Mouse (Mus musculus) neural tube, embryonic 12.5 days (tissue): ENCODE results near the gene Sipa1l3. TPM values are rescaled to one million over a fixed set of nuclear protein-coding genes. Genes with fewer than 3 reads are reported as not detected.

ENCODE experiments used
- ATAC-seq: fragments of 200-750 bp; cut with Nextera tagmentation; 2 replicates; pipeline ENCODE4 v1.8.0; 2017; ENCODE audit warnings: low read depth, mild to moderate bottlenecking, moderate TSS enrichment, moderate library complexity; ENCODE audit not compliant: low FRiP score
- H3K27ac ChIP-seq: fragments of 300-500 bp; sonication (generic); 2 replicates; pipeline ENCODE4 v1.5.1; 2016
- H3K27me3 ChIP-seq: fragments of 300-500 bp; sonication (generic); replicated peaks from 2 replicates; pipeline ENCODE4 v1.6.1; 2016; ENCODE audit warnings: mild to moderate bottlenecking
- H3K36me3 ChIP-seq: fragments of 300-500 bp; sonication (generic); 2 replicates; pipeline ENCODE4 v1.6.1; 2016; ENCODE audit warnings: mild to moderate bottlenecking
- H3K4me1 ChIP-seq: fragments of 300-500 bp; sonication (generic); 2 replicates; pipeline ENCODE4 v1.6.1; 2016
- H3K4me2 ChIP-seq: fragments of 300-500 bp; sonication (generic); replicated peaks from 2 replicates; pipeline ENCODE4 v1.6.1; 2016; ENCODE audit warnings: mild to moderate bottlenecking
- H3K4me3 ChIP-seq: fragments of 300-500 bp; sonication (generic); 2 replicates; pipeline ENCODE4 v1.5.1; 2016
- H3K9ac ChIP-seq: fragments of 300-500 bp; sonication (generic); 2 replicates; pipeline ENCODE4 v1.6.1; 2016; ENCODE audit warnings: mild to moderate bottlenecking
- H3K9me3 ChIP-seq: fragments of 300-500 bp; sonication (generic); 2 replicates; pipeline ENCODE4 v1.6.1; 2016; ENCODE audit warnings: mild to moderate bottlenecking
- WGBS: fragments of 180-500 bp; shearing (Covaris S2); methylation state at CpG from one replicate; pipeline ENCODE4 v1.1.7; 2016; 5-methylcytosine and 5-hydroxymethylcytosine counted together
- polyA plus RNA-seq: library from polyadenylated mRNA; unstranded; fragments of >200 nt; fragmentation: Nextera tagmentation; extraction: Ambion mirVana; gene quantifications from 2 replicates; pipeline ENCODE4 v1.2.1, GENCODE M21; 2016

Gene Sipa1l3
- polyA plus RNA-seq, 1 experiment from 2014 or later, result 10.8 TPM

- H3K4me2 ChIP-seq, result no peak overlapping the region
- H3K27ac ChIP-seq, result no peak overlapping the region
- no peaks in the 10 kb centered on the region for H3K9me3 ChIP-seq
- H3K4me3 ChIP-seq, result no peak overlapping the region
- ATAC-seq, result no peak
- no peak overlapping the region for H3K9ac ChIP-seq
- H3K27me3 ChIP-seq, result no peaks in the 10 kb centered on the region
- H3K4me1 ChIP-seq, result peaks cover 26% of the 10 kb centered on the region
- H3K36me3 ChIP-seq, result no peaks in the 10 kb centered on the region
- 64% methylated on average over 2 of the region's 2 CpGs for WGBS
Observed at GRCm38 (mm10) chr7:29416906-29417305, 101.5 kb downstream of the Sipa1l3 start.

- Histone ChIP-seq H3K4me1 (peaks cover 22% of the 10 kb centered on the region), H3K27ac (no peak overlapping the region), H3K4me3 (no peak overlapping the region), H3K27me3 (no peaks in the 10 kb centered on the region), H3K9me3 (no peaks in the 10 kb centered on the region), H3K4me2 (no peak overlapping the region), H3K36me3 (no peaks in the 10 kb centered on the region), H3K9ac (no peak overlapping the region)
- ATAC-seq, result peak; percentile 48; the same call in 1 of the 2 replicates
- WGBS, result 61% methylated on average over 8 of the region's 8 CpGs
Observed at GRCm38 (mm10) chr7:29411838-29412580, 106.4 kb downstream of the Sipa1l3 start.

- 62% methylated on average over 4 of the region's 4 CpGs for WGBS
- Histone ChIP-seq H3K27me3 (no peaks in the 10 kb centered on the region), H3K4me3 (no peak overlapping the region), H3K9me3 (no peaks in the 10 kb centered on the region), H3K4me1 (peaks cover 22% of the 10 kb centered on the region), H3K36me3 (no peaks in the 10 kb centered on the region), H3K27ac (no peak overlapping the region), H3K4me2 (no peak overlapping the region), H3K9ac (no peak overlapping the region)
- ATAC-seq, result peak; percentile 44; the same call in 1 of the 2 replicates
Observed at GRCm38 (mm10) chr7:29411216-29411816, 107.1 kb downstream of the Sipa1l3 start.

GRCm38 (mm10) chr7:29410402-29410801, 108.0 kb downstream of the Sipa1l3 start:
- Histone ChIP-seq H3K27ac (no peak overlapping the region), H3K9ac (no peak overlapping the region), H3K4me1 (peaks cover 22% of the 10 kb centered on the region), H3K4me2 (no peak overlapping the region), H3K27me3 (no peaks in the 10 kb centered on the region), H3K36me3 (no peaks in the 10 kb centered on the region), H3K4me3 (no peak overlapping the region), H3K9me3 (no peaks in the 10 kb centered on the region)
- WGBS, result 84% methylated on average over 8 of the region's 8 CpGs
- ATAC-seq, result no peak

GRCm38 (mm10) chr7:29406855-29407254, 111.6 kb downstream of the Sipa1l3 start:
- H3K4me1 ChIP-seq, result peaks cover 13% of the 10 kb centered on the region
- no peak for ATAC-seq
- H3K9me3 ChIP-seq, result no peaks in the 10 kb centered on the region
- H3K4me3 ChIP-seq, result no peak overlapping the region
- H3K36me3 ChIP-seq, result no peaks in the 10 kb centered on the region
- no peak overlapping the region for H3K27ac ChIP-seq
- no peak overlapping the region for H3K4me2 ChIP-seq
- no peak overlapping the region for H3K9ac ChIP-seq
- 88% methylated on average over 4 of the region's 4 CpGs for WGBS
- H3K27me3 ChIP-seq, result no peaks in the 10 kb centered on the region

GRCm38 (mm10) chr7:29404126-29404525, 114.3 kb downstream of the Sipa1l3 start:
- Histone ChIP-seq H3K4me1 (no peaks in the 10 kb centered on the region), H3K36me3 (peaks cover 18% of the 10 kb centered on the region), H3K4me3 (no peak overlapping the region), H3K9me3 (no peaks in the 10 kb centered on the region), H3K4me2 (no peak overlapping the region), H3K27ac (no peak overlapping the region), H3K9ac (no peak overlapping the region), H3K27me3 (no peaks in the 10 kb centered on the region)
- WGBS, result 93% methylated on average over 2 of the region's 2 CpGs
- no peak for ATAC-seq

GRCm38 (mm10) chr7:29402015-29402414, 116.4 kb downstream of the Sipa1l3 start:
- H3K4me2 ChIP-seq, result no peak overlapping the region
- no peak overlapping the region for H3K9ac ChIP-seq
- H3K9me3 ChIP-seq, result no peaks in the 10 kb centered on the region
- H3K27ac ChIP-seq, result no peak overlapping the region
- no peak overlapping the region for H3K4me3 ChIP-seq
- H3K27me3 ChIP-seq, result no peaks in the 10 kb centered on the region
- WGBS, result 95% methylated on average over 4 of the region's 4 CpGs
- peaks cover 25% of the 10 kb centered on the region for H3K36me3 ChIP-seq
- no peak for ATAC-seq
- H3K4me1 ChIP-seq, result no peaks in the 10 kb centered on the region

GRCm38 (mm10) chr7:29400451-29400850, 118.0 kb downstream of the Sipa1l3 start:
- WGBS, result 93% methylated on average over 8 of the region's 8 CpGs
- H3K4me2 ChIP-seq, result no peak overlapping the region
- H3K9me3 ChIP-seq, result no peaks in the 10 kb centered on the region
- H3K9ac ChIP-seq, result no peak overlapping the region
- ATAC-seq, result no peak
- peaks cover 38% of the 10 kb centered on the region for H3K36me3 ChIP-seq
- H3K4me3 ChIP-seq, result no peak overlapping the region
- H3K27me3 ChIP-seq, result no peaks in the 10 kb centered on the region
- H3K4me1 ChIP-seq, result no peaks in the 10 kb centered on the region
- H3K27ac ChIP-seq, result no peak overlapping the region

- peaks cover 42% of the 10 kb centered on the region for H3K36me3 ChIP-seq
- WGBS, result 96% methylated on average over 9 of the region's 9 CpGs
- ATAC-seq, result no peak
- no peak overlapping the region for H3K27ac ChIP-seq
- H3K4me1 ChIP-seq, result no peaks in the 10 kb centered on the region
- no peaks in the 10 kb centered on the region for H3K27me3 ChIP-seq
- H3K9ac ChIP-seq, result no peak overlapping the region
- no peak overlapping the region for H3K4me2 ChIP-seq
- no peaks in the 10 kb centered on the region for H3K9me3 ChIP-seq
- no peak overlapping the region for H3K4me3 ChIP-seq
Observed at GRCm38 (mm10) chr7:29399056-29399455, 119.4 kb downstream of the Sipa1l3 start.

- 83% methylated on average over 3 of the region's 3 CpGs for WGBS
- Histone ChIP-seq H3K36me3 (peaks cover 51% of the 10 kb centered on the region), H3K27me3 (no peaks in the 10 kb centered on the region), H3K27ac (no peak overlapping the region), H3K4me2 (no peak overlapping the region), H3K9me3 (no peaks in the 10 kb centered on the region), H3K4me1 (no peaks in the 10 kb centered on the region), H3K4me3 (no peak overlapping the region), H3K9ac (no peak overlapping the region)
- no peak for ATAC-seq
Observed at GRCm38 (mm10) chr7:29397486-29397885, 121.0 kb downstream of the Sipa1l3 start.

- H3K4me1 ChIP-seq, result no peaks in the 10 kb centered on the region
- no peaks in the 10 kb centered on the region for H3K27me3 ChIP-seq
- ATAC-seq, result no peak
- WGBS, result 94% methylated on average over 16 of the region's 16 CpGs
- H3K36me3 ChIP-seq, result peaks cover 51% of the 10 kb centered on the region
- H3K27ac ChIP-seq, result no peak overlapping the region
- no peak overlapping the region for H3K4me2 ChIP-seq
- no peaks in the 10 kb centered on the region for H3K9me3 ChIP-seq
- no peak overlapping the region for H3K9ac ChIP-seq
- no peak overlapping the region for H3K4me3 ChIP-seq
Observed at GRCm38 (mm10) chr7:29396943-29397340, 121.5 kb downstream of the Sipa1l3 start.

- no peak for ATAC-seq
- Histone ChIP-seq H3K9ac (no peak overlapping the region), H3K4me2 (no peak overlapping the region), H3K4me3 (no peak overlapping the region), H3K9me3 (no peaks in the 10 kb centered on the region), H3K36me3 (peaks cover 51% of the 10 kb centered on the region), H3K27ac (no peak overlapping the region), H3K27me3 (no peaks in the 10 kb centered on the region), H3K4me1 (no peaks in the 10 kb centered on the region)
- 92% methylated on average over 12 of the region's 12 CpGs for WGBS
Observed at GRCm38 (mm10) chr7:29396216-29396942, 122.1 kb downstream of the Sipa1l3 start.
